In genomic region chr8:115046496-115046895, GRCm38 (mm10) we compare ENCODE assay signal across 13 mouse cellular contexts.
DNase-seq lines count a peak whose midpoint lies in the region; ATAC-seq and TF ChIP-seq lines count a peak whose summit lies in the region.
"Had no signal": no experiment of that assay in that cellular context is flagged by ENCODE, and none has a peak within 500 bp of the region (broad histone marks: within the 10 kb centered on the region; RNA-seq: fewer than 3 reads in every experiment).

No protein-coding gene starts in this region.

- no peak for TF ChIP-seq CTCF in heart, postnatal 0 days (IDR thresholded peaks at IDR 0.05; ENCODE audit: low read depth)
- no peak for TF ChIP-seq CTCF in lung, postnatal 0 days (IDR thresholded peaks at IDR 0.05)
- TF ChIP-seq CTCF in lung, adult 2 months (IDR thresholded peaks at IDR 0.05; ENCODE audit: insufficient read depth, low read length): no peak

- H3K27me3 ChIP-seq in heart, postnatal 0 days (ENCODE audit: control insufficient read depth, insufficient read depth, low read length): no peaks in the 10 kb centered on the region
- H3K27me3 ChIP-seq in heart, embryonic 12.5 days (replicated peaks): no peaks in the 10 kb centered on the region
- no peaks in the 10 kb centered on the region for H3K27me3 ChIP-seq in lung, postnatal 0 days (replicated peaks; ENCODE audit: insufficient read depth, low read length)
- H3K27me3 ChIP-seq: liver, embryonic 15.5 days; midbrain, embryonic 15.5 days had no signal

- no peaks in the 10 kb centered on the region for H3K36me3 ChIP-seq in heart, postnatal 0 days (replicated peaks; ENCODE audit: control insufficient read depth, insufficient read depth, low read length)
- no peaks in the 10 kb centered on the region for H3K36me3 ChIP-seq in heart, embryonic 12.5 days
- no peaks in the 10 kb centered on the region for H3K36me3 ChIP-seq in lung, postnatal 0 days (ENCODE audit: insufficient read depth, low read length)
- H3K36me3 ChIP-seq: liver, embryonic 15.5 days; midbrain, embryonic 15.5 days had no signal

- ATAC-seq in heart, postnatal 0 days (ENCODE audit: insufficient read depth, low read depth): no peak
- no peak for ATAC-seq in heart, embryonic 12.5 days (ENCODE audit: insufficient number of reproducible peaks, low FRiP score)
- peak; percentile 75 for ATAC-seq in lung, postnatal 0 days
- ATAC-seq in common myeloid progenitor, adult 5-6 weeks (replicated peaks; ENCODE audit: low read depth, poor library complexity, severe bottlenecking): 0 out of 2 replicates have a peak, but pooled peaks have one; percentile 22
- ATAC-seq: intestine, embryonic 16.5 days; midbrain, embryonic 15.5 days had no signal

- DNase-seq in heart, postnatal 0 days (ENCODE audit: low spot score): peak; percentile 39
- peak; percentile 63 for DNase-seq in lung, postnatal 0 days (ENCODE audit: low spot score)
- DNase-seq in lung, adult 2 months: no peak
- peak; percentile 6 for DNase-seq in lung, postnatal 25 days (ENCODE audit: low spot score)
- DNase-seq in spleen, postnatal 36 days (ENCODE audit: low spot score in 2 of 2): no peak
- DNase-seq in cerebellum, postnatal 10 days: no peak
- DNase-seq: embryo, embryonic 11 days; gastrocnemius, postnatal 25 days had no signal

- WGBS in heart, postnatal 0 days: 67% methylated on average over 4 of the region's 4 CpGs
- 64% methylated on average over 4 of the region's 4 CpGs for WGBS in heart, embryonic 12.5 days
- 56% methylated on average over 4 of the region's 4 CpGs for WGBS in lung, postnatal 0 days
- 46% methylated on average over 4 of the region's 4 CpGs for WGBS in lung, adult 2 months

- no peak overlapping the region for H3K9ac ChIP-seq in heart, postnatal 0 days (replicated peaks; ENCODE audit: low read depth, low read length)
- no peak overlapping the region for H3K9ac ChIP-seq in heart, embryonic 12.5 days
- no peak overlapping the region for H3K9ac ChIP-seq in lung, postnatal 0 days (replicated peaks; ENCODE audit: low read depth)
- H3K9ac ChIP-seq: liver, embryonic 15.5 days; midbrain, embryonic 15.5 days had no signal

- H3K4me3 ChIP-seq in heart, postnatal 0 days (ENCODE audit: low read depth, low read length): no peak overlapping the region
- no peak overlapping the region for H3K4me3 ChIP-seq in heart, embryonic 12.5 days
- no peak overlapping the region for H3K4me3 ChIP-seq in lung, postnatal 0 days (ENCODE audit: low read depth, low read length)
- H3K4me3 ChIP-seq in lung, adult 2 months (replicated peaks; ENCODE audit: extremely low read depth, low read depth, low read length): no peak overlapping the region
- H3K4me3 ChIP-seq: liver, embryonic 15.5 days; midbrain, embryonic 15.5 days had no signal

- H3K27ac ChIP-seq in heart, postnatal 0 days (ENCODE audit: low read depth): no peak overlapping the region
- no peak overlapping the region for H3K27ac ChIP-seq in heart, embryonic 12.5 days (ENCODE audit: poor library complexity, severe bottlenecking)
- H3K27ac ChIP-seq in lung, postnatal 0 days (ENCODE audit: low read length): no peak overlapping the region
- H3K27ac ChIP-seq: liver, embryonic 15.5 days; midbrain, embryonic 15.5 days had no signal

- no peaks in the 10 kb centered on the region for H3K4me1 ChIP-seq in heart, postnatal 0 days (ENCODE audit: control insufficient read depth, insufficient read depth)
- H3K4me1 ChIP-seq in heart, embryonic 12.5 days (replicated peaks): no peaks in the 10 kb centered on the region
- H3K4me1 ChIP-seq in lung, postnatal 0 days (ENCODE audit: insufficient read depth, low read depth, low read length): no peaks in the 10 kb centered on the region
- H3K4me1 ChIP-seq in lung, adult 2 months (ENCODE audit: control insufficient read depth, insufficient read depth, low read length): no peaks in the 10 kb centered on the region
- H3K4me1 ChIP-seq: liver, embryonic 15.5 days; midbrain, embryonic 15.5 days had no signal

- no peaks in the 10 kb centered on the region for H3K9me3 ChIP-seq in heart, postnatal 0 days (replicated peaks; ENCODE audit: control insufficient read depth, low read length)
- no peaks in the 10 kb centered on the region for H3K9me3 ChIP-seq in heart, embryonic 12.5 days (replicated peaks)
- no peaks in the 10 kb centered on the region for H3K9me3 ChIP-seq in lung, postnatal 0 days (ENCODE audit: low read length)
- H3K9me3 ChIP-seq: liver, embryonic 15.5 days; midbrain, embryonic 15.5 days had no signal

- no peak for TF ChIP-seq EP300 in heart, postnatal 0 days (IDR thresholded peaks at IDR 0.05; ENCODE audit: low read depth)
- TF ChIP-seq EP300 in lung, postnatal 0 days (IDR thresholded peaks at IDR 0.05): peak; percentile 44

- no peak overlapping the region for H3K4me2 ChIP-seq in heart, postnatal 0 days (ENCODE audit: low read depth, low read length)
- no peak overlapping the region for H3K4me2 ChIP-seq in heart, embryonic 12.5 days
- H3K4me2 ChIP-seq in lung, postnatal 0 days (replicated peaks; ENCODE audit: low read depth, low read length): no peak overlapping the region
- H3K4me2 ChIP-seq: liver, embryonic 15.5 days; midbrain, embryonic 15.5 days had no signal

- TF ChIP-seq POLR2A in lung, adult 2 months (IDR thresholded peaks at IDR 0.05; ENCODE audit: borderline replicate concordance, extremely low read depth, low read depth, low read length): no peak

Comparison
In these comparisons a context has a peak if more than half of its experiments do, and no peak if none do; other contexts are left out.
1. DNase-seq: peak in heart, postnatal 0 days (single experiment), lung, postnatal 0 days (single experiment) and lung, postnatal 25 days (single experiment); none in lung, adult 2 months (single experiment), spleen, postnatal 36 days (0 of 2) and cerebellum, postnatal 10 days (0 of 2).
2. ATAC-seq: peak in lung, postnatal 0 days (single experiment) and common myeloid progenitor, adult 5-6 weeks (single experiment); none in heart, postnatal 0 days (single experiment) and heart, embryonic 12.5 days (single experiment).